Mouse (Mus musculus) intestine, embryonic 16.5 days (tissue): ENCODE data around the gene Cox11. TPM values are rescaled to one million over a fixed set of nuclear protein-coding genes. Genes with fewer than 3 reads are reported as not detected.

ENCODE experiments used
- ATAC-seq: fragments of 200-750 bp; cut with Nextera tagmentation; 2 replicates; pipeline ENCODE4 v1.8.0; 2017; ENCODE audit warnings: moderate TSS enrichment, moderate library complexity
- H3K27ac ChIP-seq: fragments of 300-500 bp; sonication (generic); 2 replicates; pipeline ENCODE4 v1.5.1; 2014; ENCODE audit warnings: mild to moderate bottlenecking, low read length
- H3K27me3 ChIP-seq: fragments of 300-500 bp; sonication (generic); replicated peaks from 2 replicates; pipeline ENCODE4 v1.6.1; 2014; ENCODE audit warnings: low read length, control low read depth, mixed read lengths; ENCODE audit not compliant: control insufficient read depth, insufficient read depth
- H3K36me3 ChIP-seq: fragments of 300-500 bp; sonication (generic); 2 replicates; pipeline ENCODE4 v1.6.1; 2014; ENCODE audit warnings: low read length, control low read depth; ENCODE audit not compliant: control insufficient read depth, insufficient read depth
- H3K4me1 ChIP-seq: fragments of 300-500 bp; sonication (generic); 2 replicates; pipeline ENCODE4 v1.6.1; 2014; ENCODE audit warnings: low read length, control low read depth, mixed read lengths; ENCODE audit not compliant: control insufficient read depth, insufficient read depth
- H3K4me2 ChIP-seq: fragments of 300-500 bp; sonication (generic); 2 replicates; pipeline ENCODE4 v1.6.1; 2014; ENCODE audit warnings: low read depth, low read length, control low read depth
- H3K4me3 ChIP-seq: fragments of 300-500 bp; sonication (generic); 2 replicates; pipeline ENCODE4 v1.5.1; 2014; ENCODE audit warnings: mild to moderate bottlenecking, low read length
- H3K9ac ChIP-seq: fragments of 300-500 bp; sonication (generic); 2 replicates; pipeline ENCODE4 v1.6.1; 2014; ENCODE audit warnings: low read depth, low read length
- H3K9me3 ChIP-seq: fragments of 300-500 bp; sonication (generic); 2 replicates; pipeline ENCODE4 v1.6.1; 2016; ENCODE audit warnings: low read length, control low read depth; ENCODE audit not compliant: control insufficient read depth
- WGBS: fragments of 180-500 bp; shearing (Covaris S2); extraction: QIAGEN DNeasy Blood & Tissue Kit; methylation state at CpG from one replicate; pipeline ENCODE4 v1.1.7; 2014; 5-methylcytosine and 5-hydroxymethylcytosine counted together
- polyA plus RNA-seq: library from polyadenylated mRNA; unstranded; fragments of >200 nt; fragmentation: Nextera tagmentation; extraction: Ambion mirVana; gene quantifications from 2 replicates; pipeline ENCODE4 v1.2.1, GENCODE M21; 2015

Cox11 gene
- polyA plus RNA-seq, 1 experiment from 2014 or later, result 25.9 TPM

- peak; percentile 97 for ATAC-seq
- H3K9me3 ChIP-seq, result no peaks in the 10 kb centered on the region
- peak within 1 kb of the TSS; percentile 89 for H3K4me2 ChIP-seq
- no peaks in the 10 kb centered on the region for H3K27me3 ChIP-seq
- H3K4me1 ChIP-seq, result peaks cover 9% of the 10 kb centered on the region; the same call in 1 of the 2 replicates
- H3K36me3 ChIP-seq, result no peaks in the 10 kb centered on the region
- peak within 1 kb of the TSS; percentile 76 for H3K9ac ChIP-seq
- peak within 1 kb of the TSS; percentile 63 for H3K27ac ChIP-seq
- peak within 1 kb of the TSS; percentile 74 for H3K4me3 ChIP-seq
- 6% methylated on average over 46 of the region's 47 CpGs for WGBS
These were observed 49.8 kb downstream of the Cox11 start, which contains the start of gene Tom1l1 for GRCm38 (mm10) chr11:90687460-90688416. Gene Tom1l1, minus strand, starts transcription at chr11:90688366.

- 63% methylated on average over 6 of the region's 6 CpGs for WGBS
- no peak for ATAC-seq
These were observed 52.4 kb downstream of the Cox11 start for GRCm38 (mm10) chr11:90690361-90690760.

GRCm38 (mm10) chr11:90694206-90694605 lies 56.2 kb downstream of the Cox11 start:
- no peak overlapping the region for H3K4me2 ChIP-seq
- no peaks in the 10 kb centered on the region for H3K27me3 ChIP-seq
- no peak overlapping the region for H3K4me3 ChIP-seq
- H3K4me1 ChIP-seq, result no peaks in the 10 kb centered on the region
- no peak overlapping the region for H3K9ac ChIP-seq
- H3K27ac ChIP-seq, result no peak overlapping the region
- no peaks in the 10 kb centered on the region for H3K36me3 ChIP-seq
- ATAC-seq, result no peak
- H3K9me3 ChIP-seq, result no peaks in the 10 kb centered on the region
- WGBS, result 47% methylated on average over 4 of the region's 4 CpGs

More at GRCm38 (mm10) chr11:90690361-90690760, 52.4 kb downstream of the Cox11 start:
- H3K4me3 ChIP-seq, result no peak overlapping the region
- H3K4me2 ChIP-seq, result no peak overlapping the region
- H3K9me3 ChIP-seq, result no peaks in the 10 kb centered on the region
- no peak overlapping the region for H3K27ac ChIP-seq
- peaks cover 9% of the 10 kb centered on the region; the same call in 1 of the 2 replicates for H3K4me1 ChIP-seq
- no peaks in the 10 kb centered on the region for H3K27me3 ChIP-seq
- no peak overlapping the region for H3K9ac ChIP-seq
- H3K36me3 ChIP-seq, result no peaks in the 10 kb centered on the region

Other genes starting within 250 kb of the Cox11 start
- gene Hlf, start 247.3 kb upstream of the Cox11 start, polyA plus RNA-seq, result 0.79 and 2.1 TPM in 2 replicates
- gene Stxbp4, start 89 bp upstream of the Cox11 start, polyA plus RNA-seq, result 9.4 and 11.5 TPM in 2 replicates
- 65.6 and 67.6 TPM in 2 replicates for gene Tom1l1, start 50.2 kb downstream of the Cox11 start, polyA plus RNA-seq